Mouse (Mus musculus): Measurements from ENCODE around the gene Lyz2.

- TF ChIP-seq CTCF (IDR thresholded peaks at IDR 0.05; ENCODE audit: control insufficient read depth, insufficient read depth, low read length) (no peak), POLR2A (IDR thresholded peaks at IDR 0.05; ENCODE audit: borderline replicate concordance, control insufficient read depth, low read depth, low read length) (no peak)
These were observed 34.3 kb upstream of the Lyz2 start for GRCm38 (mm10) chr10:117316391-117316790.
